Mouse (Mus musculus): ENCODE measurements at regions not wholly inside any gene's neighbourhood (a gene's known extent, or its start where the extent isn't known, plus 50 kb on each side); places are given as distances from the start of the nearest gene placed in this dataset.

DNA sequence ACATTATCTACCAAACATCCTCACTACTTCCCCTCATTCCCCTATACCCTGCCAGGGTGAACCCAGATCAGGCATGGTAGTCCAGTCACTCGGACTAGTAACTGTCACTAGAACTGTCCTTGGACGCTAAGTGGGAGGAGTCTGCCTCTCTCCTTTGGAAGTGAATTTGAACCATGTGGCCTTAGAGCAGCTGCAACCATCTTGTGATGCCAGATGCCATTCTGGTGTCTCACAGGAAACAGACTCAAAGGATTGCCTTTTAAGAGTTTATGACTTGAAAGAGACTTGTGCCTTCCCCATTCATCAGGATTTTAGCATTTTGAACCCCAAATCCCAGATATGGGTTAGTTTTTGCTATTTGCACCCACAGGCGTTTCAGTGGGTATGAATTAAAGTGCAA is 56.9 kb upstream of the Sestd1 start:
- Histone ChIP-seq H3K4me3 (ENCODE audit: insufficient read depth, low read length) (no peak overlapping the region), H3K4me1 (ENCODE audit: control insufficient read depth, insufficient read depth, low read length) (peaks cover 4% of the 10 kb centered on the region), H3K27ac (ENCODE audit: insufficient read depth, low read depth, low read length) (no peak overlapping the region)
- TF ChIP-seq POLR2A (IDR thresholded peaks at IDR 0.05; ENCODE audit: borderline replicate concordance, low read depth, low read length): no peak
- TF ChIP-seq CTCF (IDR thresholded peaks at IDR 0.05; ENCODE audit: low read depth, low read length): no peak

DNA sequence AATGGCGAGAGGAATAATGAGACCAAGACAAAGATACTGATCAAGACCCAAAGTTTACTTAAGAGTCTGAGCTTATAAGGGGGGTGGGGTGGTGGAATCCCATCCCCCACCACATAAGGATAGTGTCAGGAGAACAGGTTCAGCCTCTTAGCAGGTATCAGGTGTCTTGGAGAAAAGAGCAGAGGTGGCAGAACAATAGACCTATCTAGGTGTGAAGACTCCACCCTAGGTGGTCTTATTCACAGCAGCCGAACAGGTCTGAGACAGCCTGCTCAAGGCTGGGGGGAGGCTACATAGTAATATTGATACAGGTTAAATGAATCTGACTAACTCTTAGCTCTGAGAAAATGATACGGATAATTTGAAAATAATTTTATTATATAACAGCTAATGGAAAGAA is 56.4 kb upstream of the Sestd1 start:
- TF ChIP-seq POLR2A (IDR thresholded peaks at IDR 0.05; ENCODE audit: borderline replicate concordance, low read depth, low read length) (no peak), CTCF (IDR thresholded peaks at IDR 0.05; ENCODE audit: low read depth, low read length) (no peak)
- H3K27ac ChIP-seq (ENCODE audit: insufficient read depth, low read depth, low read length): no peak overlapping the region
- H3K4me3 ChIP-seq (ENCODE audit: insufficient read depth, low read length): no peak overlapping the region
- peaks cover 4% of the 10 kb centered on the region for H3K4me1 ChIP-seq (ENCODE audit: control insufficient read depth, insufficient read depth, low read length)

DNA sequence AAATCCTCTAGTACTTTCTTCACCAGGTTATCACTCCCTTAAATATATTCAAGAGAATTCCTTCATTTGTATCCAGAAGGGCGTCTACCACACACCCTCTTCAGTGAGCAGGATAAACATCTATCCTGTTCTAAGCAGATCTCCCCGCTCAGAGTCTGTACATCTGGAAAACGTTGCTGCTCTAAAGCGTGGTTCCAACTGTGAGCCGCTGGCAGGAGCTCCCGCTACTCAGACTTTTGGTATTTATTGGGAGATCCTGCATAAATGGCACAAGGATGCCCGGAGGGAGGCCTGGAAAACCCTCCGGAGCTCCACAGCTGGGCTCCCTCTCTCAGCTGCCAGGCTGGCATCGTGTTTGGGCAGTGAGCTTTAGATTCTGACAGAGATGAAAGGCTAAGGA is 54.3 kb upstream of the Sestd1 start:
- H3K4me1 ChIP-seq (ENCODE audit: control insufficient read depth, insufficient read depth, low read length): no peaks in the 10 kb centered on the region
- no peak overlapping the region for H3K4me3 ChIP-seq (ENCODE audit: insufficient read depth, low read length)
- TF ChIP-seq CTCF (IDR thresholded peaks at IDR 0.05; ENCODE audit: low read depth, low read length) (no peak), POLR2A (IDR thresholded peaks at IDR 0.05; ENCODE audit: borderline replicate concordance, low read depth, low read length) (no peak)
- H3K27ac ChIP-seq (ENCODE audit: insufficient read depth, low read depth, low read length): no peak overlapping the region

DNA sequence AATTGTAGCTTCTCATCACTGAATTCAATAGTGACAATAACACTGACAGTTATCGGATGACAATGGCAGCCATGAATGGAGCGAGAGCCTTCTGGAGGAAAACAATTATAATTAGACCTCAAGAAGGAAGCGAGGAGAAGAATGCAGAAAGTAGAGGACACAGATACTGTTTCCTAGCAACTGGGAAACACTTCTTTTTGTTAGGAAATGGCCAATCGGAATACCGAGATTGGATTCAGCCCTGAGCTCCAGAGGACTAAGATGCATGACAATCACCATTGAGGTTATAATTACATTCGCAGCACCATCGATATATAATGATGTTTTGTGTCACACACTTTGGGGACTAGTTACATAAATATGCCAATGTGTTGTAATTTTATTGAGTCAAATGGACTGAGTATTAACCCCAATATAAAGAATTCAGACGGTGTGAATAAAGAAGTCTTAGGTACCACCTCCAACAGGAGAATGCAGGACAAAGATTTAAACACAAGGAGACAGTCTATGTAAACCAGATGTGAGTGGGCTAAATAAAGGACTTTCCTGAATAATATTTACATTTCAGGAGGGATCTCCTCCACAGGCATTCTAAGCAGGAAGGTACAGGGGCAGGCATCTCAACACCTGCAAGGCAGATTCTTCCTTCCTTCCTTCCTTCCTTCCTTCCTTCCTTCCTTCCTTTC is 53.1 kb upstream of the Sestd1 start:
- Histone ChIP-seq H3K4me1 (ENCODE audit: control insufficient read depth, insufficient read depth, low read length) (no peaks in the 10 kb centered on the region), H3K27ac (ENCODE audit: insufficient read depth, low read depth, low read length) (no peak overlapping the region), H3K4me3 (ENCODE audit: insufficient read depth, low read length) (no peak overlapping the region)
- no peak for TF ChIP-seq CTCF (IDR thresholded peaks at IDR 0.05; ENCODE audit: low read depth, low read length)
- TF ChIP-seq POLR2A (IDR thresholded peaks at IDR 0.05; ENCODE audit: borderline replicate concordance, low read depth, low read length): no peak

Measured in bone marrow macrophage, adult 2 months (primary cell).